Mouse (Mus musculus) myocyte (in vitro differentiated cells): ENCODE results near the gene Cacnb2. TPM values are rescaled to one million over a fixed set of nuclear protein-coding genes. Genes with fewer than 3 reads are reported as not detected.

Source experiments
- H3K27me3 ChIP-seq: one replicate; pipeline ENCODE4 v1.6.1; 2011; ENCODE audit not compliant: control insufficient read depth, insufficient read depth, insufficient read length
- H3K36me3 ChIP-seq: one replicate; pipeline ENCODE4 v1.6.1; 2011; ENCODE audit not compliant: control insufficient read depth, insufficient read depth
- H3K4me2 ChIP-seq: one replicate; pipeline ENCODE4 v1.6.1; 2011; ENCODE audit warnings: low read depth, control low read depth
- H3K4me3 ChIP-seq: one replicate; pipeline ENCODE4 v1.5.1; 2011; ENCODE audit warnings: mild to moderate bottlenecking, control low read depth, moderate library complexity
- H3K79me2 ChIP-seq: one replicate; pipeline ENCODE4 v1.6.1; 2011; ENCODE audit not compliant: control insufficient read depth, insufficient read depth
- H3ac ChIP-seq: one replicate; pipeline ENCODE4 v1.6.1; 2011; ENCODE audit not compliant: control insufficient read depth, insufficient read length
- CEBPB ChIP-seq: IDR thresholded peaks from 2 replicates; pipeline ENCODE4 v1.6.1; 2011; ENCODE audit warnings: mild to moderate bottlenecking, moderate library complexity; ENCODE audit not compliant: poor library complexity, insufficient read depth, severe bottlenecking
- E2F4 ChIP-seq: IDR thresholded peaks from one replicate; pipeline ENCODE4 v1.6.1; 2011; ENCODE audit warnings: mild to moderate bottlenecking, control low read depth, moderate library complexity; ENCODE audit not compliant: insufficient read depth
- MAX ChIP-seq: IDR thresholded peaks from one replicate; pipeline ENCODE4 v1.6.1; 2011; ENCODE audit warnings: low read depth, mild to moderate bottlenecking, control low read depth
- MYOD1 ChIP-seq, 3 experiments: IDR thresholded peaks; one replicate each; pipeline ENCODE4 v1.6.1; 2011; ENCODE audit warnings: control low read depth in 2 of 3, low read depth in 2 of 3, mild to moderate bottlenecking in 2 of 3, moderate library complexity in 1 of 3; ENCODE audit not compliant: insufficient read length in 2 of 3, control insufficient read depth in 1 of 3
- MYOG ChIP-seq, 3 experiments: IDR thresholded peaks; one replicate each; pipeline ENCODE4 v1.6.1; 2011; ENCODE audit warnings: control low read depth in 2 of 3, low read depth in 2 of 3, mild to moderate bottlenecking in 2 of 3; ENCODE audit not compliant: insufficient read length in 2 of 3, control insufficient read depth in 1 of 3, insufficient read depth in 1 of 3
- POLR2A ChIP-seq: IDR thresholded peaks from one replicate; pipeline ENCODE4 v1.6.1; 2011; ENCODE audit warnings: low read depth, mild to moderate bottlenecking, control low read depth, moderate library complexity; ENCODE audit not compliant: insufficient read length
- POLR2AphosphoS2 ChIP-seq: IDR thresholded peaks from one replicate; pipeline ENCODE4 v1.6.1; 2011; ENCODE audit warnings: low read depth, control low read depth; ENCODE audit not compliant: insufficient read length
- REST ChIP-seq: IDR thresholded peaks from one replicate; pipeline ENCODE4 v1.6.1; 2011; ENCODE audit warnings: mild to moderate bottlenecking, control low read depth, moderate library complexity; ENCODE audit not compliant: insufficient read depth, insufficient read length
- SRF ChIP-seq: IDR thresholded peaks from one replicate; pipeline ENCODE4 v1.6.1; 2011; ENCODE audit warnings: low read depth; ENCODE audit not compliant: control insufficient read depth, insufficient read length
- TCF12 ChIP-seq: IDR thresholded peaks from one replicate; pipeline ENCODE4 v1.6.1; 2011; ENCODE audit warnings: mild to moderate bottlenecking, control low read depth; ENCODE audit not compliant: poor library complexity, insufficient read depth, severe bottlenecking
- TCF3 ChIP-seq: IDR thresholded peaks from one replicate; pipeline ENCODE4 v1.6.1; 2011; ENCODE audit warnings: low read depth, control low read depth; ENCODE audit not compliant: insufficient read length
- USF1 ChIP-seq: IDR thresholded peaks from one replicate; pipeline ENCODE4 v1.6.1; 2011; ENCODE audit warnings: low read depth, mild to moderate bottlenecking, control low read depth, moderate library complexity
- polyA plus RNA-seq: library from polyadenylated mRNA; unstranded; fragments of >200 nt; fragmentation: generic; extraction: Trizol; gene quantifications from one replicate; pipeline ENCODE4 v1.2.1, GENCODE M21; 2012; ENCODE audit warnings: missing spikeins

The Cacnb2 gene
- polyA plus RNA-seq, 1 experiment = 0.85 TPM

GRCm38 (mm10) chr2:14984029-14984428 is 381.1 kb downstream of the Cacnb2 start:
- Histone ChIP-seq H3K4me3 (no peak overlapping the region), H3K4me2 (no peak overlapping the region), H3K27me3 (no peaks in the 10 kb centered on the region), H3ac (no peak overlapping the region), H3K36me3 (no peaks in the 10 kb centered on the region), H3K79me2 (no peaks in the 10 kb centered on the region)
- TF ChIP-seq MYOD1 (IDR thresholded peaks at IDR 0.05; ENCODE audit: control insufficient read depth in 1 of 3, insufficient read length in 2 of 3, low read depth in 2 of 3) = no peak
- no peak for TF ChIP-seq SRF
- TF ChIP-seq TCF3 = no peak
- TF ChIP-seq CEBPB = no peak
- TF ChIP-seq REST = no peak
- TF ChIP-seq E2F4 = no peak
- TF ChIP-seq MYOG (IDR thresholded peaks at IDR 0.05; ENCODE audit: control insufficient read depth in 1 of 3, insufficient read depth in 1 of 3, insufficient read length in 2 of 3, low read depth in 2 of 3) = no peak
- TF ChIP-seq TCF12 = no peak
- TF ChIP-seq POLR2AphosphoS2 = no peak
- TF ChIP-seq MAX = no peak
- no peak for TF ChIP-seq USF1
- TF ChIP-seq POLR2A = no peak

GRCm38 (mm10) chr2:14988451-14988850 is 385.6 kb downstream of the Cacnb2 start:
- TF ChIP-seq CEBPB (no peak), MAX (no peak), POLR2AphosphoS2 (no peak), MYOD1 (IDR thresholded peaks at IDR 0.05; ENCODE audit: control insufficient read depth in 1 of 3, insufficient read length in 2 of 3, low read depth in 2 of 3) (no peak), SRF (no peak), USF1 (no peak), TCF3 (no peak), MYOG (IDR thresholded peaks at IDR 0.05; ENCODE audit: control insufficient read depth in 1 of 3, insufficient read depth in 1 of 3, insufficient read length in 2 of 3, low read depth in 2 of 3) (no peak), E2F4 (no peak), REST (no peak), TCF12 (no peak), POLR2A (no peak)
- Histone ChIP-seq H3K4me3 (no peak overlapping the region), H3K36me3 (no peaks in the 10 kb centered on the region), H3K27me3 (no peaks in the 10 kb centered on the region), H3K79me2 (no peaks in the 10 kb centered on the region), H3ac (no peak overlapping the region), H3K4me2 (no peak overlapping the region)

- no peak for TF ChIP-seq E2F4
- TF ChIP-seq TCF12 = no peak
- no peak for TF ChIP-seq REST
- TF ChIP-seq SRF = no peak
- TF ChIP-seq MAX = no peak
- no peak for TF ChIP-seq MYOD1 (IDR thresholded peaks at IDR 0.05; ENCODE audit: control insufficient read depth in 1 of 3, insufficient read length in 2 of 3, low read depth in 2 of 3)
- TF ChIP-seq USF1 = no peak
- TF ChIP-seq POLR2A = no peak
- TF ChIP-seq CEBPB = no peak
- TF ChIP-seq TCF3 = no peak
- no peak for TF ChIP-seq MYOG (IDR thresholded peaks at IDR 0.05; ENCODE audit: control insufficient read depth in 1 of 3, insufficient read depth in 1 of 3, insufficient read length in 2 of 3, low read depth in 2 of 3)
- TF ChIP-seq POLR2AphosphoS2 = no peak
- Histone ChIP-seq H3K36me3 (no peaks in the 10 kb centered on the region), H3K4me3 (no peak overlapping the region), H3K27me3 (no peaks in the 10 kb centered on the region), H3K79me2 (no peaks in the 10 kb centered on the region), H3K4me2 (no peak overlapping the region), H3ac (no peak overlapping the region)
Observed at GRCm38 (mm10) chr2:14989350-14989749, 386.5 kb downstream of the Cacnb2 start.

- TF ChIP-seq SRF (no peak), REST (no peak), USF1 (no peak), CEBPB (no peak), TCF3 (no peak), MYOG (IDR thresholded peaks at IDR 0.05; ENCODE audit: control insufficient read depth in 1 of 3, insufficient read depth in 1 of 3, insufficient read length in 2 of 3, low read depth in 2 of 3) (no peak), E2F4 (no peak), MYOD1 (IDR thresholded peaks at IDR 0.05; ENCODE audit: control insufficient read depth in 1 of 3, insufficient read length in 2 of 3, low read depth in 2 of 3) (no peak), TCF12 (no peak), POLR2AphosphoS2 (no peak), MAX (no peak), POLR2A (no peak)
- no peaks in the 10 kb centered on the region for H3K36me3 ChIP-seq
- H3K79me2 ChIP-seq = no peaks in the 10 kb centered on the region
- H3K27me3 ChIP-seq = no peaks in the 10 kb centered on the region
- no peak overlapping the region for H3K4me3 ChIP-seq
- H3ac ChIP-seq = no peak overlapping the region
- no peak overlapping the region for H3K4me2 ChIP-seq
Observed at GRCm38 (mm10) chr2:14992531-14992930, 389.6 kb downstream of the Cacnb2 start.

GRCm38 (mm10) chr2:14996036-14996435 is 393.1 kb downstream of the Cacnb2 start:
- Histone ChIP-seq H3K27me3 (no peaks in the 10 kb centered on the region), H3ac (no peak overlapping the region), H3K79me2 (no peaks in the 10 kb centered on the region), H3K4me3 (no peak overlapping the region), H3K4me2 (no peak overlapping the region), H3K36me3 (no peaks in the 10 kb centered on the region)
- TF ChIP-seq E2F4 = no peak
- TF ChIP-seq MYOD1 (IDR thresholded peaks at IDR 0.05; ENCODE audit: control insufficient read depth in 1 of 3, insufficient read length in 2 of 3, low read depth in 2 of 3) = no peak
- no peak for TF ChIP-seq REST
- no peak for TF ChIP-seq POLR2A
- TF ChIP-seq USF1 = no peak
- TF ChIP-seq MYOG (IDR thresholded peaks at IDR 0.05; ENCODE audit: control insufficient read depth in 1 of 3, insufficient read depth in 1 of 3, insufficient read length in 2 of 3, low read depth in 2 of 3) = no peak
- TF ChIP-seq MAX = no peak
- no peak for TF ChIP-seq CEBPB
- TF ChIP-seq SRF = no peak
